Mouse (Mus musculus): ENCODE measurements around the gene Map2k5. TPM values are rescaled to one million over a fixed set of nuclear protein-coding genes. Genes with fewer than 3 reads are reported as not detected.

Gene Map2k5
- polyA plus RNA-seq, 2 experiments: 37.1 to 37.5 TPM

GRCm38 (mm10) chr9:63398611-63399462, 21.1 kb upstream of the Map2k5 start, which contains the start of gene 2300009A05Rik:
Gene 2300009A05Rik, minus strand, starts transcription at chr9:63399246.
- Histone ChIP-seq H3K9me3 (ENCODE audit: control insufficient read depth, low read length) (no peaks in the 10 kb centered on the region), H3K36me3 (ENCODE audit: control insufficient read depth, insufficient read depth, low read length) (no peaks in the 10 kb centered on the region), H3K27me3 (ENCODE audit: control insufficient read depth, insufficient read depth, low read length) (no peaks in the 10 kb centered on the region), H3K4me2 (replicated peaks; ENCODE audit: low read depth, low read length, severe bottlenecking) (peak within 1 kb of the TSS; percentile 61), H3K4me1 (ENCODE audit: control insufficient read depth, insufficient read depth, low read length) (peaks cover 2% of the 10 kb centered on the region; the same call in 1 of the 2 replicates), H3K4me3 (replicated peaks; ENCODE audit: low read length) (peak within 1 kb of the TSS; percentile 82), H3K9ac (ENCODE audit: low read depth, low read length, severe bottlenecking) (peak within 1 kb of the TSS; percentile 69), H3K27ac (replicated peaks; ENCODE audit: low read depth, low read length) (no peak within 1 kb of the TSS; the same call in 1 of the 2 replicates)
- TF ChIP-seq POLR2A (IDR thresholded peaks at IDR 0.05; ENCODE audit: borderline replicate concordance, extremely low read depth, insufficient read depth, insufficient read length): 0 out of 2 replicates have a peak, but pooled peaks have one; percentile 45
- peak; percentile 86 for DNase-seq (ENCODE audit: low spot score)
- ATAC-seq (ENCODE audit: low FRiP score, low read depth): peak; percentile 91
- WGBS: 2% methylated on average over 43 of the region's 74 CpGs

- H3K4me3 ChIP-seq (replicated peaks; ENCODE audit: low read length): no peak overlapping the region
- ATAC-seq (ENCODE audit: low FRiP score, low read depth) (no peak), DNase-seq (ENCODE audit: low spot score) (no peak)
- no peak overlapping the region for H3K27ac ChIP-seq (replicated peaks; ENCODE audit: low read depth, low read length)
- H3K9me3 ChIP-seq (ENCODE audit: control insufficient read depth, low read length): no peaks in the 10 kb centered on the region
- H3K4me2 ChIP-seq (replicated peaks; ENCODE audit: low read depth, low read length, severe bottlenecking): no peak overlapping the region
- H3K4me1 ChIP-seq (ENCODE audit: control insufficient read depth, insufficient read depth, low read length): peaks cover 2% of the 10 kb centered on the region; the same call in 1 of the 2 replicates
- no peak overlapping the region for H3K9ac ChIP-seq (ENCODE audit: low read depth, low read length, severe bottlenecking)
- TF ChIP-seq POLR2A (IDR thresholded peaks at IDR 0.05; ENCODE audit: borderline replicate concordance, extremely low read depth, insufficient read depth, insufficient read length): no peak
- no peaks in the 10 kb centered on the region for H3K36me3 ChIP-seq (ENCODE audit: control insufficient read depth, insufficient read depth, low read length)
- H3K27me3 ChIP-seq (ENCODE audit: control insufficient read depth, insufficient read depth, low read length): no peaks in the 10 kb centered on the region
- WGBS: 81% methylated on average over 7 of the region's 7 CpGs
These were observed 17.9 kb upstream of the Map2k5 start for GRCm38 (mm10) chr9:63395612-63396011.

DNA sequence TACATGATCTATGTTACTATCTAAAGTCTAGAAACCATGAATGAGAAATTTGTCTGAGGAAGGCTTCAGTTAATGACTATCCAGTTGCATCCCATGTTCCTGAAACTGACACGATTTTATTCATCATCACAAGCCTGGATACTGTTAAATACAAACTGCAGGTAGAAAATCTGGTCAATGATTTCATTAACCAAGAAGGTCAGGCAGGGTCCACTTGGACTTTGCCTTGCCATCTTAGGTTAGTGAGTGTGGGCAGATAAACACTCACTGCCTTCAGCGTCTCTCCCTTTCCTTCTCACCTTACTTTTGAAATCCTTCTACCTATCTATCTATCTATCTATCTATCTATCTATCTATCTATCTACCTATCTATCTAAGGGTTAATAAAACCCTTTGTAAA, 13.6 kb upstream of the Map2k5 start:
- no peaks in the 10 kb centered on the region for H3K4me1 ChIP-seq (ENCODE audit: control insufficient read depth, insufficient read depth, low read length)
- H3K27me3 ChIP-seq (ENCODE audit: control insufficient read depth, insufficient read depth, low read length): no peaks in the 10 kb centered on the region
- DNase-seq (ENCODE audit: low spot score): no peak
- no peak for TF ChIP-seq POLR2A (IDR thresholded peaks at IDR 0.05; ENCODE audit: borderline replicate concordance, extremely low read depth, insufficient read depth, insufficient read length)
- H3K27ac ChIP-seq (replicated peaks; ENCODE audit: low read depth, low read length): no peak overlapping the region
- H3K36me3 ChIP-seq (ENCODE audit: control insufficient read depth, insufficient read depth, low read length): no peaks in the 10 kb centered on the region
- no peak overlapping the region for H3K9ac ChIP-seq (ENCODE audit: low read depth, low read length, severe bottlenecking)
- H3K4me2 ChIP-seq (replicated peaks; ENCODE audit: low read depth, low read length, severe bottlenecking): no peak overlapping the region
- H3K9me3 ChIP-seq (ENCODE audit: control insufficient read depth, low read length): no peaks in the 10 kb centered on the region
- H3K4me3 ChIP-seq (replicated peaks; ENCODE audit: low read length): no peak overlapping the region
- ATAC-seq (ENCODE audit: low FRiP score, low read depth): no peak
- 85% methylated on average over 2 of the region's 2 CpGs for WGBS

DNA sequence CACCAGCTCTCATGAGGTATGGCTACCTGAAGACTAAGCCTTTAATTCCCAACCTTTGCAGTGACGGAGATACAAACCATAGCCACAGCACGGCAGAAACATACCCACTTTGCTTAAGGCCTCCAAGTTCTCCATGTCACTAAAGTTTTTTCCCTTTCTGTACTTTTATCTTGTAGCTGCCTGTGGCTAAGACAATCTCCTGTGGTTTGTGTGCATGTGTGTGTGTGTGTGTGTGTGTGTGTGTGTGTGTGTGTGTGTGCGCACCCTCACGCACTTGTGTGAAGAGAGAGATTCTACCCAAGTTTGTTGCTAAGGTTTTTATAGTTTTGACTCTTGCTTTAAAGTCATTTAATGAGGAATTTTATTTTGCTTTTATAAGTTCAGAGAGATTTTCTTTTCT, 5.1 kb upstream of the Map2k5 start:
- no peak for ATAC-seq (ENCODE audit: low FRiP score, low read depth)
- Histone ChIP-seq H3K27ac (replicated peaks; ENCODE audit: low read depth, low read length) (no peak overlapping the region), H3K27me3 (ENCODE audit: control insufficient read depth, insufficient read depth, low read length) (no peaks in the 10 kb centered on the region), H3K4me3 (replicated peaks; ENCODE audit: low read length) (no peak overlapping the region), H3K9me3 (ENCODE audit: control insufficient read depth, low read length) (no peaks in the 10 kb centered on the region), H3K36me3 (ENCODE audit: control insufficient read depth, insufficient read depth, low read length) (no peaks in the 10 kb centered on the region), H3K4me1 (ENCODE audit: control insufficient read depth, insufficient read depth, low read length) (peaks cover 5% of the 10 kb centered on the region; the same call in 1 of the 2 replicates), H3K4me2 (replicated peaks; ENCODE audit: low read depth, low read length, severe bottlenecking) (no peak overlapping the region), H3K9ac (ENCODE audit: low read depth, low read length, severe bottlenecking) (no peak overlapping the region)
- WGBS: 81% methylated on average over 4 of the region's 4 CpGs
- no peak for DNase-seq (ENCODE audit: low spot score)
- no peak for TF ChIP-seq POLR2A (IDR thresholded peaks at IDR 0.05; ENCODE audit: borderline replicate concordance, extremely low read depth, insufficient read depth, insufficient read length)

GRCm38 (mm10) chr9:63380326-63380725, 2.6 kb upstream of the Map2k5 start:
- no peak for ATAC-seq (ENCODE audit: low FRiP score, low read depth)
- Histone ChIP-seq H3K9ac (ENCODE audit: low read depth, low read length, severe bottlenecking) (no peak overlapping the region), H3K27ac (replicated peaks; ENCODE audit: low read depth, low read length) (no peak overlapping the region), H3K9me3 (ENCODE audit: control insufficient read depth, low read length) (no peaks in the 10 kb centered on the region), H3K4me2 (replicated peaks; ENCODE audit: low read depth, low read length, severe bottlenecking) (no peak overlapping the region), H3K36me3 (ENCODE audit: control insufficient read depth, insufficient read depth, low read length) (no peaks in the 10 kb centered on the region), H3K27me3 (ENCODE audit: control insufficient read depth, insufficient read depth, low read length) (no peaks in the 10 kb centered on the region), H3K4me3 (replicated peaks; ENCODE audit: low read length) (no peak overlapping the region), H3K4me1 (ENCODE audit: control insufficient read depth, insufficient read depth, low read length) (peaks cover 22% of the 10 kb centered on the region)
- no peak for DNase-seq (ENCODE audit: low spot score)
- TF ChIP-seq POLR2A (IDR thresholded peaks at IDR 0.05; ENCODE audit: borderline replicate concordance, extremely low read depth, insufficient read depth, insufficient read length): no peak
- 84% methylated on average over 3 of the region's 3 CpGs for WGBS

Data from limb, embryonic 14.5 days (tissue).